Mouse (Mus musculus) cerebellum, adult 2 months (tissue): ENCODE measurements around the gene Akap8. TPM values are rescaled to one million over a fixed set of nuclear protein-coding genes. Genes with fewer than 3 reads are reported as not detected.
A peak's percentile ranks its signal among the peaks of the same experiment; 100 is the strongest.

Source experiments
- DNase-seq, 2 experiments: peaks; one replicate each; pipeline ENCODE4 v3.0.0; 2021
- H3K27ac ChIP-seq: fragments of 200-500 bp; 2 replicates; pipeline ENCODE4 v1.5.1; 2012; ENCODE audit warnings: low read length, control low read depth, inconsistent platforms; ENCODE audit not compliant: insufficient read depth
- H3K27me3 ChIP-seq: fragments of 200-500 bp; 2 replicates; pipeline ENCODE4 v1.6.1; 2012; ENCODE audit warnings: inconsistent platforms, mild to moderate bottlenecking, low read length, moderate library complexity; ENCODE audit not compliant: control insufficient read depth, insufficient read depth
- H3K4me1 ChIP-seq: fragments of 200-500 bp; 2 replicates; pipeline ENCODE4 v1.6.1; 2011; ENCODE audit warnings: low read length; ENCODE audit not compliant: control insufficient read depth, insufficient read depth
- H3K4me3 ChIP-seq: fragments of 200-500 bp; replicated peaks from 2 replicates; pipeline ENCODE3; 2011; ENCODE audit warnings: mild to moderate bottlenecking, low read depth, low read length, control low read depth; ENCODE audit not compliant: insufficient read depth
- CTCF ChIP-seq: fragments of 200-500 bp; IDR thresholded peaks from 2 replicates; pipeline ENCODE4 v1.5.1; 2011; ENCODE audit warnings: low read depth, mild to moderate bottlenecking, control low read depth, low read length, moderate library complexity, borderline replicate concordance; ENCODE audit not compliant: insufficient read depth
- POLR2A ChIP-seq: fragments of 200-500 bp; IDR thresholded peaks from 2 replicates; pipeline ENCODE4 v1.6.1; 2011; ENCODE audit warnings: low read length, control low read depth, borderline replicate concordance; ENCODE audit not compliant: insufficient read depth
- WGBS: fragments of 180-500 bp; shearing (Covaris S2); methylation state at CpG from one replicate; pipeline ENCODE4 v1.1.7; 2018; 5-methylcytosine and 5-hydroxymethylcytosine counted together
- polyA plus RNA-seq: library from polyadenylated mRNA; depleted of rRNA; stranded (reverse); fragments of >200 nt; gene quantifications from 2 replicates; pipeline ENCODE4 v1.2.3, GENCODE M21; 2012

The Akap8 gene
- polyA plus RNA-seq, 1 experiment, result 117 TPM

DNA sequence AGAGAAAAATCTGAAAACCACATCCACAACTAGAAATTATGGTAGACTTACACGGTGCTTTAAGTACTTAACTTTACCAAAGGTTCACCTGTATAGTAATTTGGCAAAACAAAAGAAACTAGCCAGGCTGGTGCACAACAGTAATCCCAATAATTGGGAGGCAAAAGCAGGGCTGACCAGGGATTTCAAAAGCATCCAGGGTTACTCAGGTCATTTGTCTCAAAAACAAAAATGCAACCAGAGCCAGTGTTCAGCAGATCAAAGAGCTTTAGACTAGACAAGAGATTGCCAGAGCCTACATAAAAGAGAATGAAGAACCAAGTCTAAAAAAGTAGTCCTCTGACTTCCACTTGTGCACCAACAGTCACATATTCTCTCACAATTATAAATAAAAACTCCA is 43.8 kb downstream of the Akap8 start:
- H3K4me1 ChIP-seq, result peaks cover 9% of the 10 kb centered on the region
- DNase-seq, result no peak
- H3K4me3 ChIP-seq, result no peak overlapping the region
- TF ChIP-seq CTCF (no peak), POLR2A (no peak)
- H3K27ac ChIP-seq, result no peak overlapping the region
- 79% methylated on average over 1 of the region's 1 CpGs for WGBS
- H3K27me3 ChIP-seq, result no peaks in the 10 kb centered on the region

- Histone ChIP-seq H3K4me1 (peaks cover 6% of the 10 kb centered on the region), H3K4me3 (no peak overlapping the region), H3K27me3 (no peaks in the 10 kb centered on the region), H3K27ac (no peak overlapping the region)
- DNase-seq, result no peak
- TF ChIP-seq POLR2A, result no peak
- TF ChIP-seq CTCF, result no peak
- WGBS, result 81% methylated on average over 3 of the region's 3 CpGs
Observed at GRCm38 (mm10) chr17:32275568-32275967, 45.5 kb downstream of the Akap8 start.

- no peak overlapping the region for H3K27ac ChIP-seq
- 79% methylated on average over 7 of the region's 7 CpGs for WGBS
- no peaks in the 10 kb centered on the region for H3K27me3 ChIP-seq
- DNase-seq, result no peak
- TF ChIP-seq POLR2A (no peak), CTCF (no peak)
- peaks cover 10% of the 10 kb centered on the region; the same call in 1 of the 2 replicates for H3K4me1 ChIP-seq
- H3K4me3 ChIP-seq, result no peak overlapping the region
Observed at GRCm38 (mm10) chr17:32269151-32269550, 51.9 kb downstream of the Akap8 start.

DNA sequence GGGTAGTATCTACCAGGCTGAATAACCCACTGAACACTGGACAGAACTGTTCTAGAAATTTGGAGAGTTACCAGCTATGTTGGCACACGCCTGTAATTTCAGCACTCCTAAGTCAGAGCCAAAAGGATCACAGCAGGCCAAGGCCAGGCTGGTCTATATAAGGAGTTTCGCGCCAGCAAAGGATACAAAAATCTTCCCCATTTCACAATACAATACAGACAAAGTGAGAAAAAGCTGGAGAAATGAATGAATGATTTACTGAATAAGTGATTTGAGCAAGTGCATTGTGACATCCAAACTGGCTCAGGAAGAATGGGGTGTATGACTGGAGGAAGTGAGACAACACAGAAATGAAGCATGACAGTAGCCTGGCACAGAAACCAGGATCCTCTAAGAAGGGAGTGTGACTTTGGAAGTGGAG is 52.5 kb downstream of the Akap8 start:
- no peak for TF ChIP-seq POLR2A
- Histone ChIP-seq H3K4me1 (peaks cover 16% of the 10 kb centered on the region; the same call in 1 of the 2 replicates), H3K27me3 (no peaks in the 10 kb centered on the region), H3K27ac (no peak overlapping the region), H3K4me3 (no peak overlapping the region)
- DNase-seq, result peak; percentile 33 to 80
- WGBS, result 3% methylated on average over 3 of the region's 3 CpGs

GRCm38 (mm10) chr17:32268096-32268495 is 52.9 kb downstream of the Akap8 start:
- Histone ChIP-seq H3K27me3 (no peaks in the 10 kb centered on the region), H3K27ac (no peak overlapping the region), H3K4me1 (peaks cover 18% of the 10 kb centered on the region), H3K4me3 (no peak overlapping the region)
- DNase-seq, result no peak
- WGBS, result 40% methylated on average over 2 of the region's 2 CpGs
- TF ChIP-seq POLR2A, result no peak
- TF ChIP-seq CTCF, result no peak

GRCm38 (mm10) chr17:32267617-32268016 is 53.4 kb downstream of the Akap8 start:
- Histone ChIP-seq H3K4me1 (peaks cover 22% of the 10 kb centered on the region), H3K4me3 (no peak overlapping the region), H3K27me3 (no peaks in the 10 kb centered on the region), H3K27ac (no peak overlapping the region)
- 76% methylated on average over 1 of the region's 1 CpGs for WGBS
- TF ChIP-seq POLR2A (no peak), CTCF (no peak)
- no peak for DNase-seq

DNA sequence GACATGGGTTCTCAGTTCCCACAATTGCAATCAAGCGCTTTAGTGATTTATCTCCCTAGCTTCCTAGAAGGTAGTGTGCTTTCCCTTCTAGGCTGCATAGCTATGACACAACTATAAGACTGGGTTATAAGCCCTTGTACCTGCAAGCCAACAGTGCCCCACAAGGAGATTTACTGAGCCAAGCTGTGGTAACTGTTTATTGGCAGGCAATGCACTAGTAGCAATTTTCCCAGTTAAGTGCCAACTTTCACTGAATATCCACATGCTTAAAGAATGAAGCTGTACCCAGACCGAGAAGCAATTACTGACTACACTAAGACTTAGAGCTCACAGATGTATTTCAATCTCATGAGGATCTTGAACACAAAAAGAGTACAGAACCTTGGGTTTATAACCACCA is 57.4 kb downstream of the Akap8 start:
- no peak overlapping the region for H3K27ac ChIP-seq
- no peak overlapping the region for H3K4me3 ChIP-seq
- DNase-seq, result peak in 1 of 2 experiments; percentile 75
- H3K27me3 ChIP-seq, result no peaks in the 10 kb centered on the region
- TF ChIP-seq POLR2A (no peak), CTCF (no peak)
- H3K4me1 ChIP-seq, result peaks cover 23% of the 10 kb centered on the region
- WGBS, result 38% methylated on average over 2 of the region's 2 CpGs

GRCm38 (mm10) chr17:32262831-32263559 is 58.0 kb downstream of the Akap8 start:
- Histone ChIP-seq H3K27ac (no peak overlapping the region), H3K4me1 (peaks cover 25% of the 10 kb centered on the region), H3K27me3 (no peaks in the 10 kb centered on the region), H3K4me3 (no peak overlapping the region)
- peak in 1 of 2 experiments; percentile 54 for DNase-seq
- TF ChIP-seq CTCF, result no peak
- no peak for TF ChIP-seq POLR2A
- WGBS, result 16% methylated on average over 8 of the region's 8 CpGs
